Comparison of ENCODE assay signal across 8 mouse cellular contexts in genomic region chr19:26608434-26608812, GRCm38 (mm10). TPM values are rescaled to one million over a fixed set of nuclear protein-coding genes. Genes with fewer than 3 reads are reported as not detected.
DNase-seq lines count a peak whose midpoint lies in the region; ATAC-seq and TF ChIP-seq lines count a peak whose summit lies in the region.

No protein-coding gene starts in this region.

- WGBS in embryonic facial prominence, embryonic 11.5 days, result 3% methylated on average over 7 of the region's 7 CpGs
- WGBS in neural tube, embryonic 11.5 days, result 3% methylated on average over 7 of the region's 7 CpGs

- peak overlapping the region; percentile 95 for H3K27ac ChIP-seq in layer of hippocampus, adult 2 months
- H3K27ac ChIP-seq in embryonic facial prominence, embryonic 11.5 days (replicated peaks; ENCODE audit: low read depth, low read length), result no peak overlapping the region
- H3K27ac ChIP-seq in neural tube, embryonic 11.5 days (ENCODE audit: low read depth, low read length), result no peak overlapping the region

- no peak for TF ChIP-seq CTCF in layer of hippocampus, adult 2 months (conservative IDR thresholded peaks at IDR 0.05)

- H3K9me3 ChIP-seq in embryonic facial prominence, embryonic 11.5 days (replicated peaks; ENCODE audit: control insufficient read depth, low read length), result no peaks in the 10 kb centered on the region
- H3K9me3 ChIP-seq in neural tube, embryonic 11.5 days (ENCODE audit: control insufficient read depth, low read length), result no peaks in the 10 kb centered on the region

- intact Hi-C loops in gastrocnemius, postnatal 14 days (cut with DNase I; ENCODE audit: low total_unique reads), result no loop called here
- intact Hi-C loops in left cerebral cortex, postnatal 4 days (cut with DNase I), result loop anchor here (10.0 kb wide), 2 partner anchors 224 to 414 kb away; no protein-coding TSS in a partner anchor

- no peaks in the 10 kb centered on the region for H3K27me3 ChIP-seq in embryonic facial prominence, embryonic 11.5 days (ENCODE audit: control insufficient read depth, insufficient read depth, low read length)
- peaks cover 34% of the 10 kb centered on the region for H3K27me3 ChIP-seq in neural tube, embryonic 11.5 days (ENCODE audit: control insufficient read depth, insufficient read depth, low read length)

- no peak overlapping the region; the same call in 1 of the 2 replicates for H3K9ac ChIP-seq in embryonic facial prominence, embryonic 11.5 days (replicated peaks; ENCODE audit: low read length)
- H3K9ac ChIP-seq in neural tube, embryonic 11.5 days (ENCODE audit: low read length), result no peak overlapping the region

- no peak for ATAC-seq in embryonic facial prominence, embryonic 11.5 days (replicated peaks; ENCODE audit: insufficient number of reproducible peaks, low FRiP score, low TSS enrichment, low read depth)
- no peak for ATAC-seq in neural tube, embryonic 11.5 days (ENCODE audit: insufficient read depth, low FRiP score, low TSS enrichment)
- ATAC-seq in granulocyte monocyte progenitor cell, adult 5-6 weeks (replicated peaks; ENCODE audit: poor library complexity, severe bottlenecking), result no peak

- H3K4me3 ChIP-seq in layer of hippocampus, adult 2 months, result peak overlapping the region; percentile 93
- peak overlapping the region; percentile 72 for H3K4me3 ChIP-seq in embryonic facial prominence, embryonic 11.5 days (ENCODE audit: low read depth, low read length)
- no peak overlapping the region; the same call in 1 of the 2 replicates for H3K4me3 ChIP-seq in neural tube, embryonic 11.5 days (ENCODE audit: low read depth, low read length)

- DNase-seq in layer of hippocampus, adult 2 months (ENCODE audit: low spot score in 2 of 2), result no peak
- no peak for DNase-seq in layer of hippocampus, adult 11-12 months (ENCODE audit: low spot score)
- DNase-seq in embryonic facial prominence, embryonic 11.5 days (ENCODE audit: low spot score), result no peak
- peak; percentile 67 for DNase-seq in kidney, adult 9 months
- DNase-seq in neural tube, embryonic 11.5 days (ENCODE audit: low spot score), result peak; percentile 36
- DNase-seq in gastrocnemius, postnatal 14 days, result no peak
- DNase-seq in left cerebral cortex, postnatal 4 days, result no peak

- 0 out of 2 replicates have a peak, but pooled peaks cover 4% of the 10 kb centered on the region for H3K4me1 ChIP-seq in embryonic facial prominence, embryonic 11.5 days (ENCODE audit: control insufficient read depth, insufficient read depth, low read length)
- H3K4me1 ChIP-seq in neural tube, embryonic 11.5 days (ENCODE audit: control insufficient read depth, insufficient read depth, low read length), result peaks cover 14% of the 10 kb centered on the region

- H3K4me2 ChIP-seq in embryonic facial prominence, embryonic 11.5 days (ENCODE audit: low read depth, low read length), result peak overlapping the region; percentile 100
- peak overlapping the region; percentile 100 for H3K4me2 ChIP-seq in neural tube, embryonic 11.5 days (ENCODE audit: low read depth)

- no peaks in the 10 kb centered on the region for H3K36me3 ChIP-seq in embryonic facial prominence, embryonic 11.5 days (replicated peaks; ENCODE audit: control insufficient read depth, insufficient read depth, low read depth, low read length)
- H3K36me3 ChIP-seq in neural tube, embryonic 11.5 days (ENCODE audit: control insufficient read depth, insufficient read depth, low read length), result no peaks in the 10 kb centered on the region

RNA-seq across cellular contexts. Expression of gene Smarca2, which starts 3.6 kb away (rescaled TPM):
- total RNA-seq in layer of hippocampus, adult 2 months (2021), result 100 to 1,000 TPM; 204 to 221 TPM
- 46.2 and 53.4 TPM in 2 replicates for polyA plus RNA-seq in embryonic facial prominence, embryonic 11.5 days (2014; fragmentation: Nextera tagmentation; extraction: Ambion mirVana)
- polyA plus RNA-seq in neural tube, embryonic 11.5 days (2014; fragmentation: Nextera tagmentation; extraction: Ambion mirVana), result 26.1 and 28.6 TPM in 2 replicates
- 54.2 and 66.4 TPM in 2 replicates for total RNA-seq in granulocyte monocyte progenitor cell, adult 5-6 weeks (2014; fragmentation: Nextera tagmentation)
- total RNA-seq in granulocyte monocyte progenitor cell, adult 5-6 weeks (2017), result 51.4 and 56.8 TPM in 2 replicates
- 10 to 100 TPM; 37.7 to 40.7 TPM for total RNA-seq in gastrocnemius, postnatal 14 days (2021)
- 100 to 1,000 TPM; 222 to 231 TPM for total RNA-seq in left cerebral cortex, postnatal 4 days (2021)

Comparison
In these comparisons a context has a peak if more than half of its experiments do, and no peak if none do; other contexts are left out.
1. DNase-seq: peak in kidney, adult 9 months (single experiment) and neural tube, embryonic 11.5 days (single experiment); none in layer of hippocampus, adult 2 months (0 of 2), layer of hippocampus, adult 11-12 months (single experiment), embryonic facial prominence, embryonic 11.5 days (single experiment), gastrocnemius, postnatal 14 days (single experiment) and left cerebral cortex, postnatal 4 days (single experiment).